Mouse (Mus musculus) heart, embryonic 12.5 days (tissue): ENCODE results near the gene Rnf145. TPM values are rescaled to one million over a fixed set of nuclear protein-coding genes. Genes with fewer than 3 reads are reported as not detected.
A peak's percentile ranks its signal among the peaks of the same experiment; 100 is the strongest.

ENCODE experiments used
- ATAC-seq: fragments of 200-750 bp; cut with Nextera tagmentation; 2 replicates; pipeline ENCODE4 v1.8.0; 2017; ENCODE audit warnings: moderate TSS enrichment, moderate library complexity; ENCODE audit not compliant: insufficient number of reproducible peaks, low FRiP score
- H3K27ac ChIP-seq: fragments of 300-500 bp; sonication (generic); 2 replicates; pipeline ENCODE4 v1.5.1; 2016; ENCODE audit warnings: mild to moderate bottlenecking, moderate library complexity; ENCODE audit not compliant: poor library complexity, severe bottlenecking
- H3K27me3 ChIP-seq: fragments of 300-500 bp; sonication (generic); replicated peaks from 2 replicates; pipeline ENCODE4 v1.6.1; 2016; ENCODE audit warnings: mild to moderate bottlenecking, moderate library complexity
- H3K36me3 ChIP-seq: fragments of 300-500 bp; sonication (generic); 2 replicates; pipeline ENCODE4 v1.6.1; 2016; ENCODE audit warnings: mild to moderate bottlenecking, moderate library complexity
- H3K4me1 ChIP-seq: fragments of 300-500 bp; sonication (generic); replicated peaks from 2 replicates; pipeline ENCODE4 v1.6.1; 2016; ENCODE audit warnings: mild to moderate bottlenecking
- H3K4me2 ChIP-seq: fragments of 300-500 bp; sonication (generic); 2 replicates; pipeline ENCODE4 v1.6.1; 2016; ENCODE audit warnings: mild to moderate bottlenecking, moderate library complexity
- H3K4me3 ChIP-seq: fragments of 300-500 bp; sonication (generic); 2 replicates; pipeline ENCODE4 v1.5.1; 2016; ENCODE audit warnings: mild to moderate bottlenecking
- H3K9ac ChIP-seq: fragments of 300-500 bp; sonication (generic); 2 replicates; pipeline ENCODE4 v1.6.1; 2016; ENCODE audit warnings: mild to moderate bottlenecking, moderate library complexity
- H3K9me3 ChIP-seq: fragments of 300-500 bp; sonication (generic); replicated peaks from 2 replicates; pipeline ENCODE4 v1.6.1; 2016; ENCODE audit warnings: mild to moderate bottlenecking, moderate library complexity
- WGBS: fragments of 180-500 bp; shearing (Covaris S2); methylation state at CpG from one replicate; pipeline ENCODE4 v1.1.7; 2016; 5-methylcytosine and 5-hydroxymethylcytosine counted together
- polyA plus RNA-seq: library from polyadenylated mRNA; unstranded; fragments of >200 nt; fragmentation: Nextera tagmentation; extraction: Ambion mirVana; gene quantifications from 2 replicates; pipeline ENCODE4 v1.2.1, GENCODE M21; 2016

Gene Rnf145
- polyA plus RNA-seq: 70.6 and 71.8 TPM in 2 replicates

GRCm38 (mm10) chr11:44518281-44519095, at the start of gene Rnf145:
Rnf145 (plus strand) TSS chr11:44518964.
- Histone ChIP-seq H3K4me2 (peak within 1 kb of the TSS; percentile 76), H3K36me3 (no peaks in the 10 kb centered on the region), H3K4me3 (peak within 1 kb of the TSS; percentile 97), H3K9ac (peak within 1 kb of the TSS; percentile 98), H3K4me1 (peaks cover 18% of the 10 kb centered on the region), H3K27me3 (no peaks in the 10 kb centered on the region), H3K27ac (peak within 1 kb of the TSS; percentile 95), H3K9me3 (no peaks in the 10 kb centered on the region)
- 3% methylated on average over 49 of the region's 70 CpGs for WGBS
- peak; percentile 89 for ATAC-seq

- Histone ChIP-seq H3K9me3 (no peaks in the 10 kb centered on the region), H3K27me3 (no peaks in the 10 kb centered on the region), H3K4me1 (peaks cover 13% of the 10 kb centered on the region), H3K9ac (peak overlapping the region; percentile 94), H3K4me3 (peak overlapping the region; percentile 99), H3K4me2 (peak overlapping the region; percentile 97), H3K36me3 (peaks cover 5% of the 10 kb centered on the region), H3K27ac (peak overlapping the region; percentile 96)
- under 1% methylated on average over 58 of the region's 59 CpGs for WGBS
- peak; percentile 72 for ATAC-seq
Observed at GRCm38 (mm10) chr11:44469646-44470431, 48.9 kb upstream of the Rnf145 start.

- Histone ChIP-seq H3K9ac (peak within 1 kb of the TSS; percentile 94), H3K4me1 (peaks cover 13% of the 10 kb centered on the region), H3K27me3 (no peaks in the 10 kb centered on the region), H3K36me3 (no peaks in the 10 kb centered on the region), H3K4me2 (peak within 1 kb of the TSS; percentile 97), H3K9me3 (no peaks in the 10 kb centered on the region), H3K4me3 (peak within 1 kb of the TSS; percentile 99), H3K27ac (peak within 1 kb of the TSS; percentile 96)
- under 1% methylated on average over 54 of the region's 54 CpGs for WGBS
- peak; percentile 90 for ATAC-seq
Observed at GRCm38 (mm10) chr11:44470432-44471336, 48.1 kb upstream of the Rnf145 start, which contains the start of gene Ublcp1. Ublcp1 (minus strand) TSS chr11:44470498.

- Histone ChIP-seq H3K4me1 (peaks cover 13% of the 10 kb centered on the region), H3K36me3 (no peaks in the 10 kb centered on the region), H3K9me3 (no peaks in the 10 kb centered on the region), H3K4me2 (peak overlapping the region; percentile 97), H3K4me3 (peak overlapping the region; percentile 99), H3K9ac (peak overlapping the region; percentile 94), H3K27ac (peak overlapping the region; percentile 96), H3K27me3 (no peaks in the 10 kb centered on the region)
- 18% methylated on average over 4 of the region's 4 CpGs for WGBS
- ATAC-seq: no peak
Observed at GRCm38 (mm10) chr11:44471337-44471995, 47.3 kb upstream of the Rnf145 start.

- H3K36me3 ChIP-seq: no peaks in the 10 kb centered on the region
- H3K4me2 ChIP-seq: no peak overlapping the region
- no peak overlapping the region for H3K9ac ChIP-seq
- no peak overlapping the region for H3K27ac ChIP-seq
- no peaks in the 10 kb centered on the region for H3K9me3 ChIP-seq
- H3K4me3 ChIP-seq: no peak overlapping the region
- 62% methylated on average over 3 of the region's 3 CpGs for WGBS
- peaks cover 3% of the 10 kb centered on the region for H3K4me1 ChIP-seq
- ATAC-seq: no peak
- no peaks in the 10 kb centered on the region for H3K27me3 ChIP-seq
Observed at GRCm38 (mm10) chr11:44475467-44475866, 43.3 kb upstream of the Rnf145 start.

GRCm38 (mm10) chr11:44476445-44476844, 42.3 kb upstream of the Rnf145 start:
- ATAC-seq: no peak
- no peaks in the 10 kb centered on the region for H3K36me3 ChIP-seq
- H3K4me2 ChIP-seq: no peak overlapping the region
- no peaks in the 10 kb centered on the region for H3K9me3 ChIP-seq
- no peak overlapping the region for H3K4me3 ChIP-seq
- no peaks in the 10 kb centered on the region for H3K27me3 ChIP-seq
- H3K4me1 ChIP-seq: peaks cover 3% of the 10 kb centered on the region
- 64% methylated on average over 2 of the region's 2 CpGs for WGBS
- H3K27ac ChIP-seq: no peak overlapping the region
- H3K9ac ChIP-seq: no peak overlapping the region

- Histone ChIP-seq H3K9me3 (no peaks in the 10 kb centered on the region), H3K27ac (no peak overlapping the region), H3K36me3 (no peaks in the 10 kb centered on the region), H3K4me2 (no peak overlapping the region), H3K4me3 (no peak overlapping the region), H3K27me3 (no peaks in the 10 kb centered on the region), H3K4me1 (no peaks in the 10 kb centered on the region), H3K9ac (no peak overlapping the region)
- ATAC-seq: no peak
- WGBS: 83% methylated on average over 4 of the region's 4 CpGs
Observed at GRCm38 (mm10) chr11:44478382-44478781, 40.4 kb upstream of the Rnf145 start.

GRCm38 (mm10) chr11:44480246-44480645, 38.5 kb upstream of the Rnf145 start:
- no peak overlapping the region for H3K4me2 ChIP-seq
- H3K27me3 ChIP-seq: no peaks in the 10 kb centered on the region
- no peaks in the 10 kb centered on the region for H3K9me3 ChIP-seq
- no peaks in the 10 kb centered on the region for H3K36me3 ChIP-seq
- H3K4me3 ChIP-seq: no peak overlapping the region
- H3K9ac ChIP-seq: no peak overlapping the region
- no peak for ATAC-seq
- no peaks in the 10 kb centered on the region for H3K4me1 ChIP-seq
- 82% methylated on average over 6 of the region's 6 CpGs for WGBS
- no peak overlapping the region for H3K27ac ChIP-seq

- no peak for ATAC-seq
- H3K36me3 ChIP-seq: no peaks in the 10 kb centered on the region
- no peak overlapping the region for H3K4me2 ChIP-seq
- no peaks in the 10 kb centered on the region for H3K27me3 ChIP-seq
- no peaks in the 10 kb centered on the region for H3K4me1 ChIP-seq
- no peak overlapping the region for H3K4me3 ChIP-seq
- H3K9ac ChIP-seq: no peak overlapping the region
- H3K9me3 ChIP-seq: 0 out of 2 replicates have a peak, but pooled peaks cover 2% of the 10 kb centered on the region
- no peak overlapping the region for H3K27ac ChIP-seq
- WGBS: 88% methylated on average over 7 of the region's 7 CpGs
Observed at GRCm38 (mm10) chr11:44485089-44485736, 33.6 kb upstream of the Rnf145 start.

- H3K4me1 ChIP-seq: no peaks in the 10 kb centered on the region
- H3K36me3 ChIP-seq: no peaks in the 10 kb centered on the region
- H3K27ac ChIP-seq: no peak overlapping the region
- ATAC-seq: no peak
- no peak overlapping the region for H3K4me3 ChIP-seq
- H3K9me3 ChIP-seq: 0 out of 2 replicates have a peak, but pooled peaks cover 6% of the 10 kb centered on the region
- H3K27me3 ChIP-seq: no peaks in the 10 kb centered on the region
- 77% methylated on average over 1 of the region's 1 CpGs for WGBS
- H3K4me2 ChIP-seq: no peak overlapping the region
- no peak overlapping the region for H3K9ac ChIP-seq
Observed at GRCm38 (mm10) chr11:44489117-44489516, 29.6 kb upstream of the Rnf145 start.
